Comparison of ENCODE assay signal across 8 mouse cellular contexts in the genomic region with DNA sequence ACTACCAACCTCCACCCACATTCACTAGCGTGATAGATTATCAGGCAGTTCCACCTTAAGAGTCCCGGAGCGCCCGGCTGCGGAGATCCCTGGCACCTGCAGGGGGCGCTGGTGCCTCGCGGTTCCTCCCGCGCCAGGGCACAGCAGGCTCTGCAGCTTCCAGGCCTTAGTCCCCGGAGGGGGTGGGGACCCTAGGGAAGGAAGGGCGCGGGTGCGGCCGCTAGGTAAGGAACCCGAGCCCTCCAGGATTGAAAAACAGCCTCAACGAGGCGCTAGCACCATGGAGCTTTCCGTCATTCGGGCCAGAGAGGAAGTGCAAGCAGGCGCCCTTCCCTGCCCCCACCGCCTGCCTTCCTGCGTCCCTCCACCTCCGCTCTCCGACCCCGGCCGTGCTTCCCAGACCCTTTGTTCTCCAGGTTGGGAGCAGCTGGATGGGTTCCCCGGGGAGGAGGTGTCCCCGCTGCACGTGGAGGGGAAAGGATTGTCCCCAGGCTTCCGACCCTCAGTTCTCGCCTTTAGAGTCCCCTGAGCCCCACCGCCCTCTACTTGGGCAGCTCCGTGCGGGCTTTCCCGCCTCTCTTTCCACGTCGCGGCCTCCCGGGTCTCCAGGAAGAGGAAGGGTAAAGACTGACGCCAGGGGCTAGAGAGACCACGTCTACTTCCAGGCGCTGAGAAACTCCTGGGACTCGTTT. TPM values are rescaled to one million over a fixed set of nuclear protein-coding genes. Genes with fewer than 3 reads are reported as not detected.
DNase-seq lines count a peak whose midpoint lies in the region; ATAC-seq and TF ChIP-seq lines count a peak whose summit lies in the region.

No protein-coding gene starts in this region.

- ATAC-seq in forebrain, embryonic 15.5 days (replicated peaks) = peak; percentile 87
- ATAC-seq in lung, embryonic 14.5 days (ENCODE audit: insufficient read depth) = peak; percentile 91

- peak overlapping the region; percentile 98 for H3K27ac ChIP-seq in forebrain, embryonic 15.5 days (replicated peaks)
- H3K27ac ChIP-seq in layer of hippocampus, adult 2 months = peak overlapping the region; percentile 98
- H3K27ac ChIP-seq in lung, embryonic 14.5 days (ENCODE audit: low read depth) = peak overlapping the region; percentile 99
- H3K27ac ChIP-seq in olfactory bulb, adult 2 months (ENCODE audit: insufficient read depth, low read depth, low read length) = peak overlapping the region; percentile 14
- no peak overlapping the region for H3K27ac ChIP-seq in thymus, adult 2 months (ENCODE audit: control insufficient read depth, insufficient read depth, low read length)

- H3K4me2 ChIP-seq in forebrain, embryonic 15.5 days (replicated peaks) = peak overlapping the region; percentile 99
- peak overlapping the region; percentile 95 for H3K4me2 ChIP-seq in lung, embryonic 14.5 days

- H3K4me1 ChIP-seq in forebrain, embryonic 15.5 days = peaks cover 51% of the 10 kb centered on the region
- peaks cover 14% of the 10 kb centered on the region for H3K4me1 ChIP-seq in lung, embryonic 14.5 days (ENCODE audit: insufficient read depth)
- peaks cover 20% of the 10 kb centered on the region for H3K4me1 ChIP-seq in olfactory bulb, adult 2 months (ENCODE audit: control insufficient read depth, insufficient read depth, low read length)
- peaks cover 23% of the 10 kb centered on the region for H3K4me1 ChIP-seq in thymus, adult 2 months (replicated peaks; ENCODE audit: control insufficient read depth, insufficient read depth, low read length)

- peak overlapping the region; percentile 94 for H3K9ac ChIP-seq in forebrain, embryonic 15.5 days (replicated peaks)
- H3K9ac ChIP-seq in lung, embryonic 14.5 days = peak overlapping the region; percentile 93

- peak overlapping the region; percentile 78 for H3K4me3 ChIP-seq in forebrain, embryonic 15.5 days
- peak overlapping the region; percentile 73 for H3K4me3 ChIP-seq in layer of hippocampus, adult 2 months
- H3K4me3 ChIP-seq in lung, embryonic 14.5 days (ENCODE audit: low read depth, low read length) = peak overlapping the region; percentile 66
- H3K4me3 ChIP-seq in olfactory bulb, adult 2 months (ENCODE audit: insufficient read depth, low read depth, low read length) = peak overlapping the region; percentile 82
- peak overlapping the region; percentile 56 for H3K4me3 ChIP-seq in thymus, adult 2 months (ENCODE audit: control insufficient read depth, insufficient read depth, low read length)

- H3K9me3 ChIP-seq in forebrain, embryonic 15.5 days = no peaks in the 10 kb centered on the region
- H3K9me3 ChIP-seq in lung, embryonic 14.5 days (ENCODE audit: low read depth, low read length) = no peaks in the 10 kb centered on the region

- H3K36me3 ChIP-seq in forebrain, embryonic 15.5 days = no peaks in the 10 kb centered on the region
- H3K36me3 ChIP-seq in lung, embryonic 14.5 days (ENCODE audit: insufficient read depth) = no peaks in the 10 kb centered on the region
- no peaks in the 10 kb centered on the region for H3K36me3 ChIP-seq in thymus, adult 2 months (ENCODE audit: control insufficient read depth, insufficient read depth, low read length)

- TF ChIP-seq POLR2A in olfactory bulb, adult 2 months (IDR thresholded peaks at IDR 0.05; ENCODE audit: insufficient read depth, low read depth, low read length) = no peak
- no peak for TF ChIP-seq POLR2A in thymus, adult 2 months (IDR thresholded peaks at IDR 0.05; ENCODE audit: control insufficient read depth, extremely low read depth, insufficient read depth, low read length, poor library complexity)

- intact Hi-C loops in heart, postnatal 36 days (cut with DNase I) = loop anchor here (1.0 to 5.0 kb wide), 14 partner anchors 29 to 1250 kb away; partner anchors contain the start of genes Bmi1, Dnajc1 and Spag6

- H3K27me3 ChIP-seq in forebrain, embryonic 15.5 days = no peaks in the 10 kb centered on the region
- H3K27me3 ChIP-seq in lung, embryonic 14.5 days (ENCODE audit: insufficient read depth, low read length) = no peaks in the 10 kb centered on the region
- H3K27me3 ChIP-seq in thymus, adult 2 months (ENCODE audit: control insufficient read depth, insufficient read depth, low read length) = peaks cover 11% of the 10 kb centered on the region

- DNase-seq in ES-CJ7 (ENCODE audit: low read depth, low spot score) = peak; percentile 98
- peak; percentile 92 for DNase-seq in cerebellum, adult 11 months
- peak; percentile 97 to 98 for DNase-seq in heart, postnatal 36 days
- DNase-seq in layer of hippocampus, adult 2 months (ENCODE audit: low spot score in 2 of 2) = peak; percentile 92 to 96
- peak; percentile 99 for DNase-seq in lung, embryonic 14.5 days
- DNase-seq in thymus, adult 2 months = peak; percentile 92

- under 1% methylated on average over 44 of the region's 44 CpGs for WGBS in forebrain, embryonic 15.5 days
- WGBS in lung, embryonic 14.5 days = under 1% methylated on average over 42 of the region's 44 CpGs
- under 1% methylated on average over 44 of the region's 44 CpGs for WGBS in olfactory bulb, adult 2 months
- under 1% methylated on average over 44 of the region's 44 CpGs for WGBS in thymus, adult 2 months

- TF ChIP-seq CTCF in layer of hippocampus, adult 2 months (conservative IDR thresholded peaks at IDR 0.05) = peak; percentile 99
- TF ChIP-seq CTCF in lung, embryonic 14.5 days (IDR thresholded peaks at IDR 0.05; ENCODE audit: low read depth) = peak; percentile 99
- peak; percentile 99 for TF ChIP-seq CTCF in olfactory bulb, adult 2 months (IDR thresholded peaks at IDR 0.05; ENCODE audit: insufficient read depth, low read depth, low read length)
- peak; percentile 100 for TF ChIP-seq CTCF in thymus, adult 2 months (IDR thresholded peaks at IDR 0.05; ENCODE audit: borderline replicate concordance, control insufficient read depth, extremely low read depth, insufficient read depth, low read length, poor library complexity)

RNA-seq across cellular contexts. Expression of gene A930004D18Rik, which starts 9.9 kb away (rescaled TPM):
- polyA plus RNA-seq in forebrain, embryonic 15.5 days (2015; fragmentation: Nextera tagmentation; extraction: Ambion mirVana) = 14.7 and 16.6 TPM in 2 replicates
- total RNA-seq in heart, postnatal 36 days (2021) = 1 to 10 TPM; 4.6 to 6.2 TPM
- 1 to 10 TPM; 4.2 to 4.3 TPM for total RNA-seq in layer of hippocampus, adult 2 months (2021)
- 8.9 and 11.4 TPM in 2 replicates for polyA plus RNA-seq in lung, embryonic 14.5 days (2014; fragmentation: Nextera tagmentation; extraction: Ambion mirVana)
- not detected in 2 replicates for polyA plus RNA-seq in olfactory bulb, adult 2 months (2012; ENCODE audit: insufficient read depth, insufficient read length, low replicate concordance, missing spikeins)
- 0.37 and 0.75 TPM in 2 replicates for polyA plus RNA-seq in thymus, adult 2 months (2012; rRNA removed)

RNA-seq across cellular contexts. Expression of gene Skida1, which starts 21.3 kb away (rescaled TPM):
- polyA plus RNA-seq in forebrain, embryonic 15.5 days (2015; fragmentation: Nextera tagmentation; extraction: Ambion mirVana) = 10.9 and 13.8 TPM in 2 replicates
- 1 to 10 TPM; 2.8 to 5.1 TPM for total RNA-seq in heart, postnatal 36 days (2021)
- 10 to 100 TPM; 16.8 to 16.9 TPM for total RNA-seq in layer of hippocampus, adult 2 months (2021)
- 8.3 and 8.5 TPM in 2 replicates for polyA plus RNA-seq in lung, embryonic 14.5 days (2014; fragmentation: Nextera tagmentation; extraction: Ambion mirVana)
- polyA plus RNA-seq in olfactory bulb, adult 2 months (2012; ENCODE audit: insufficient read depth, insufficient read length, low replicate concordance, missing spikeins) = not detected in 2 replicates
- 0.38 and 0.41 TPM in 2 replicates for polyA plus RNA-seq in thymus, adult 2 months (2012; rRNA removed)

RNA-seq across cellular contexts. Expression of gene Mllt10, which starts 27.4 kb away (rescaled TPM):
- 61.9 and 66.3 TPM in 2 replicates for polyA plus RNA-seq in forebrain, embryonic 15.5 days (2015; fragmentation: Nextera tagmentation; extraction: Ambion mirVana)
- 10 to 100 TPM; 32.6 to 34.2 TPM for total RNA-seq in heart, postnatal 36 days (2021)
- total RNA-seq in layer of hippocampus, adult 2 months (2021) = 10 to 100 TPM; 63.6 to 67.6 TPM
- polyA plus RNA-seq in lung, embryonic 14.5 days (2014; fragmentation: Nextera tagmentation; extraction: Ambion mirVana) = 39.1 and 46.2 TPM in 2 replicates
- 433 TPM in 1 of 2 replicates, not detected in the other for polyA plus RNA-seq in olfactory bulb, adult 2 months (2012; ENCODE audit: insufficient read depth, insufficient read length, low replicate concordance, missing spikeins)
- 75.4 and 90.3 TPM in 2 replicates for polyA plus RNA-seq in thymus, adult 2 months (2012; rRNA removed)

RNA-seq across cellular contexts. Expression of gene H2al2a, which starts 30.8 kb away (rescaled TPM):
- polyA plus RNA-seq in forebrain, embryonic 15.5 days (2015; fragmentation: Nextera tagmentation; extraction: Ambion mirVana) = not detected in 2 replicates
- total RNA-seq in heart, postnatal 36 days (2021) = not detected
- not detected for total RNA-seq in layer of hippocampus, adult 2 months (2021)
- not detected in 2 replicates for polyA plus RNA-seq in lung, embryonic 14.5 days (2014; fragmentation: Nextera tagmentation; extraction: Ambion mirVana)
- not detected in 2 replicates for polyA plus RNA-seq in olfactory bulb, adult 2 months (2012; ENCODE audit: insufficient read depth, insufficient read length, low replicate concordance, missing spikeins)
- not detected in 2 replicates for polyA plus RNA-seq in thymus, adult 2 months (2012; rRNA removed)
